Mouse (Mus musculus): ENCODE results near the gene Kbtbd2. TPM values are rescaled to one million over a fixed set of nuclear protein-coding genes. Genes with fewer than 3 reads are reported as not detected.

Gene Kbtbd2
- polyA plus RNA-seq (2016; fragmentation: Nextera tagmentation; extraction: Ambion mirVana), result 34.6 and 37.3 TPM in 2 replicates

GRCm38 (mm10) chr6:56797311-56798151 is at the start of gene Kbtbd2:
TSS of gene Kbtbd2 (minus strand) at chr6:56797813.
- H3K4me1 ChIP-seq, result peaks cover 27% of the 10 kb centered on the region
- H3K27ac ChIP-seq, result peak within 1 kb of the TSS; percentile 99
- peak; percentile 93 for DNase-seq (ENCODE audit: extremely low spot score, low spot score)
- 0 out of 2 replicates have a peak, but pooled peaks cover 5% of the 10 kb centered on the region for H3K9me3 ChIP-seq
- WGBS, result under 1% methylated on average over 96 of the region's 98 CpGs
- peak within 1 kb of the TSS; percentile 79 for H3K4me3 ChIP-seq
- no peaks in the 10 kb centered on the region for H3K27me3 ChIP-seq (ENCODE audit: poor library complexity, severe bottlenecking)
- H3K36me3 ChIP-seq (replicated peaks), result peaks cover 16% of the 10 kb centered on the region

GRCm38 (mm10) chr6:56844365-56844764 is 46.8 kb upstream of the Kbtbd2 start:
- Histone ChIP-seq H3K27me3 (ENCODE audit: poor library complexity, severe bottlenecking) (no peaks in the 10 kb centered on the region), H3K27ac (no peak overlapping the region), H3K9me3 (no peaks in the 10 kb centered on the region), H3K4me1 (0 out of 2 replicates have a peak, but pooled peaks cover 3% of the 10 kb centered on the region), H3K4me3 (no peak overlapping the region), H3K36me3 (replicated peaks) (peaks cover 14% of the 10 kb centered on the region)
- DNase-seq (ENCODE audit: extremely low spot score, low spot score), result no peak
- 92% methylated on average over 2 of the region's 2 CpGs for WGBS

- Histone ChIP-seq H3K27ac (no peak overlapping the region), H3K36me3 (replicated peaks) (peaks cover 14% of the 10 kb centered on the region; the same call in 1 of the 2 replicates), H3K4me3 (no peak overlapping the region), H3K27me3 (ENCODE audit: poor library complexity, severe bottlenecking) (no peaks in the 10 kb centered on the region), H3K4me1 (0 out of 2 replicates have a peak, but pooled peaks cover 3% of the 10 kb centered on the region), H3K9me3 (no peaks in the 10 kb centered on the region)
- 86% methylated on average over 3 of the region's 3 CpGs for WGBS
- no peak for DNase-seq (ENCODE audit: extremely low spot score, low spot score)
These were observed 45.6 kb upstream of the Kbtbd2 start for GRCm38 (mm10) chr6:56843229-56843628.

GRCm38 (mm10) chr6:56837621-56838020 is 40.0 kb upstream of the Kbtbd2 start:
- Histone ChIP-seq H3K9me3 (no peaks in the 10 kb centered on the region), H3K4me1 (peaks cover 10% of the 10 kb centered on the region), H3K27ac (no peak overlapping the region), H3K27me3 (ENCODE audit: poor library complexity, severe bottlenecking) (no peaks in the 10 kb centered on the region), H3K4me3 (no peak overlapping the region), H3K36me3 (replicated peaks) (peaks cover 37% of the 10 kb centered on the region)
- WGBS, result 96% methylated on average over 3 of the region's 3 CpGs
- no peak for DNase-seq (ENCODE audit: extremely low spot score, low spot score)

GRCm38 (mm10) chr6:56837166-56837565 is 39.6 kb upstream of the Kbtbd2 start:
- Histone ChIP-seq H3K36me3 (replicated peaks) (peaks cover 37% of the 10 kb centered on the region), H3K27ac (no peak overlapping the region), H3K27me3 (ENCODE audit: poor library complexity, severe bottlenecking) (no peaks in the 10 kb centered on the region), H3K4me3 (no peak overlapping the region), H3K4me1 (peaks cover 14% of the 10 kb centered on the region), H3K9me3 (no peaks in the 10 kb centered on the region)
- WGBS, result 96% methylated on average over 12 of the region's 12 CpGs
- no peak for DNase-seq (ENCODE audit: extremely low spot score, low spot score)

GRCm38 (mm10) chr6:56835532-56835931 is 37.9 kb upstream of the Kbtbd2 start:
- H3K27ac ChIP-seq, result no peak overlapping the region
- H3K9me3 ChIP-seq, result no peaks in the 10 kb centered on the region
- H3K4me1 ChIP-seq, result peaks cover 16% of the 10 kb centered on the region
- no peak for DNase-seq (ENCODE audit: extremely low spot score, low spot score)
- WGBS, result 94% methylated on average over 10 of the region's 10 CpGs
- H3K27me3 ChIP-seq (ENCODE audit: poor library complexity, severe bottlenecking), result peaks cover 4% of the 10 kb centered on the region; the same call in 1 of the 2 replicates
- H3K4me3 ChIP-seq, result no peak overlapping the region
- H3K36me3 ChIP-seq (replicated peaks), result peaks cover 33% of the 10 kb centered on the region

- Histone ChIP-seq H3K9me3 (no peaks in the 10 kb centered on the region), H3K4me3 (no peak overlapping the region), H3K27me3 (ENCODE audit: poor library complexity, severe bottlenecking) (peaks cover 6% of the 10 kb centered on the region; the same call in 1 of the 2 replicates), H3K4me1 (peaks cover 16% of the 10 kb centered on the region), H3K36me3 (replicated peaks) (peaks cover 30% of the 10 kb centered on the region), H3K27ac (peak overlapping the region; percentile 44; the same call in 1 of the 2 replicates)
- DNase-seq (ENCODE audit: extremely low spot score, low spot score), result no peak
- 45% methylated on average over 5 of the region's 5 CpGs for WGBS
These were observed 37.2 kb upstream of the Kbtbd2 start for GRCm38 (mm10) chr6:56834769-56835168.

GRCm38 (mm10) chr6:56832830-56833229 is 35.2 kb upstream of the Kbtbd2 start:
- Histone ChIP-seq H3K27ac (no peak overlapping the region), H3K4me3 (peak overlapping the region; percentile 72), H3K4me1 (peaks cover 16% of the 10 kb centered on the region), H3K36me3 (replicated peaks) (peaks cover 28% of the 10 kb centered on the region), H3K9me3 (no peaks in the 10 kb centered on the region), H3K27me3 (ENCODE audit: poor library complexity, severe bottlenecking) (peaks cover 6% of the 10 kb centered on the region; the same call in 1 of the 2 replicates)
- no peak for DNase-seq (ENCODE audit: extremely low spot score, low spot score)

GRCm38 (mm10) chr6:56832407-56832796 is 34.8 kb upstream of the Kbtbd2 start:
- no peaks in the 10 kb centered on the region for H3K9me3 ChIP-seq
- no peak for DNase-seq (ENCODE audit: extremely low spot score, low spot score)
- peak overlapping the region; percentile 90 for H3K27ac ChIP-seq
- peaks cover 6% of the 10 kb centered on the region; the same call in 1 of the 2 replicates for H3K27me3 ChIP-seq (ENCODE audit: poor library complexity, severe bottlenecking)
- peak overlapping the region; percentile 72 for H3K4me3 ChIP-seq
- H3K36me3 ChIP-seq (replicated peaks), result peaks cover 24% of the 10 kb centered on the region
- WGBS, result 2% methylated on average over 15 of the region's 15 CpGs
- H3K4me1 ChIP-seq, result peaks cover 16% of the 10 kb centered on the region

- Histone ChIP-seq H3K27me3 (ENCODE audit: poor library complexity, severe bottlenecking) (peaks cover 6% of the 10 kb centered on the region; the same call in 1 of the 2 replicates), H3K4me1 (peaks cover 16% of the 10 kb centered on the region), H3K27ac (peak within 1 kb of the TSS; percentile 90), H3K4me3 (peak within 1 kb of the TSS; percentile 72), H3K36me3 (replicated peaks) (peaks cover 18% of the 10 kb centered on the region), H3K9me3 (no peaks in the 10 kb centered on the region)
- DNase-seq (ENCODE audit: extremely low spot score, low spot score), result peak; percentile 80
- under 1% methylated on average over 58 of the region's 58 CpGs for WGBS
These were observed 34.2 kb upstream of the Kbtbd2 start, which contains the start of gene Fkbp9 for GRCm38 (mm10) chr6:56831697-56832406. TSS of gene Fkbp9 (plus strand) at chr6:56832059.

- Histone ChIP-seq H3K9me3 (no peaks in the 10 kb centered on the region), H3K4me1 (no peaks in the 10 kb centered on the region), H3K27ac (no peak overlapping the region), H3K4me3 (no peak overlapping the region), H3K36me3 (replicated peaks) (no peaks in the 10 kb centered on the region), H3K27me3 (ENCODE audit: poor library complexity, severe bottlenecking) (peaks cover 3% of the 10 kb centered on the region; the same call in 1 of the 2 replicates)
- 60% methylated on average over 3 of the region's 3 CpGs for WGBS
- DNase-seq (ENCODE audit: extremely low spot score, low spot score), result no peak
These were observed 28.0 kb upstream of the Kbtbd2 start for GRCm38 (mm10) chr6:56825657-56826056.

- 93% methylated on average over 2 of the region's 2 CpGs for WGBS
These were observed 21.5 kb upstream of the Kbtbd2 start for GRCm38 (mm10) chr6:56819124-56819487.

More at GRCm38 (mm10) chr6:56819124-56819487, 21.5 kb upstream of the Kbtbd2 start:
- Histone ChIP-seq H3K4me1 (no peaks in the 10 kb centered on the region), H3K27me3 (ENCODE audit: poor library complexity, severe bottlenecking) (no peaks in the 10 kb centered on the region), H3K4me3 (no peak overlapping the region), H3K27ac (no peak overlapping the region), H3K36me3 (replicated peaks) (no peaks in the 10 kb centered on the region), H3K9me3 (no peaks in the 10 kb centered on the region)
- no peak for DNase-seq (ENCODE audit: extremely low spot score, low spot score)

All from forebrain, embryonic 10.5 days (tissue).